Mouse (Mus musculus): ENCODE results near the gene Rere.
"Not testable (repeated sequence)": the region's sequence is repeated elsewhere in the genome, so short reads cannot be mapped to it uniquely, and the experiment has no call there.

Gene Rere

GRCm38 (mm10) chr4:150487109-150487508 lies 205.7 kb downstream of the Rere start:
- no peak for ATAC-seq (ENCODE audit: insufficient number of reproducible peaks, low FRiP score, low TSS enrichment)

- ATAC-seq (ENCODE audit: insufficient number of reproducible peaks, low FRiP score, low TSS enrichment), result peak; percentile 88
These were observed 206.8 kb downstream of the Rere start for GRCm38 (mm10) chr4:150488096-150488748.

GRCm38 (mm10) chr4:150488767-150489166 lies 207.3 kb downstream of the Rere start:
- no peak for ATAC-seq (ENCODE audit: insufficient number of reproducible peaks, low FRiP score, low TSS enrichment)

GRCm38 (mm10) chr4:150490050-150490449 lies 208.6 kb downstream of the Rere start:
- no peak for ATAC-seq (ENCODE audit: insufficient number of reproducible peaks, low FRiP score, low TSS enrichment)

GRCm38 (mm10) chr4:150491710-150492109 lies 210.3 kb downstream of the Rere start:
- no peak for ATAC-seq (ENCODE audit: insufficient number of reproducible peaks, low FRiP score, low TSS enrichment)

GRCm38 (mm10) chr4:150493258-150493937 lies 212.0 kb downstream of the Rere start:
- no peak for ATAC-seq (ENCODE audit: insufficient number of reproducible peaks, low FRiP score, low TSS enrichment)

- not testable (repeated sequence) for ATAC-seq (ENCODE audit: insufficient number of reproducible peaks, low FRiP score, low TSS enrichment)
These were observed 212.5 kb downstream of the Rere start for GRCm38 (mm10) chr4:150493938-150494330.

- no peak for ATAC-seq (ENCODE audit: insufficient number of reproducible peaks, low FRiP score, low TSS enrichment)
These were observed 214.1 kb downstream of the Rere start for GRCm38 (mm10) chr4:150495568-150495967.

GRCm38 (mm10) chr4:150504304-150505021 lies 223.0 kb downstream of the Rere start:
- no peak for ATAC-seq (ENCODE audit: insufficient number of reproducible peaks, low FRiP score, low TSS enrichment)

GRCm38 (mm10) chr4:150509026-150509712 lies 227.7 kb downstream of the Rere start:
- ATAC-seq (ENCODE audit: insufficient number of reproducible peaks, low FRiP score, low TSS enrichment), result no peak

GRCm38 (mm10) chr4:150510036-150510435 lies 228.6 kb downstream of the Rere start:
- ATAC-seq (ENCODE audit: insufficient number of reproducible peaks, low FRiP score, low TSS enrichment), result no peak

GRCm38 (mm10) chr4:150513387-150513786 lies 231.9 kb downstream of the Rere start:
- not testable (repeated sequence) for ATAC-seq (ENCODE audit: insufficient number of reproducible peaks, low FRiP score, low TSS enrichment)

- no peak for ATAC-seq (ENCODE audit: insufficient number of reproducible peaks, low FRiP score, low TSS enrichment)
These were observed 234.8 kb downstream of the Rere start for GRCm38 (mm10) chr4:150516201-150516600.

- no peak for ATAC-seq (ENCODE audit: insufficient number of reproducible peaks, low FRiP score, low TSS enrichment)
These were observed 235.9 kb downstream of the Rere start for GRCm38 (mm10) chr4:150517381-150517780.

GRCm38 (mm10) chr4:150518826-150519225 lies 237.4 kb downstream of the Rere start:
- ATAC-seq (ENCODE audit: insufficient number of reproducible peaks, low FRiP score, low TSS enrichment), result no peak

- ATAC-seq (ENCODE audit: insufficient number of reproducible peaks, low FRiP score, low TSS enrichment), result no peak
These were observed 238.6 kb downstream of the Rere start for GRCm38 (mm10) chr4:150520069-150520468.

- ATAC-seq (ENCODE audit: insufficient number of reproducible peaks, low FRiP score, low TSS enrichment), result no peak
These were observed 241.0 kb downstream of the Rere start for GRCm38 (mm10) chr4:150522425-150522824.

GRCm38 (mm10) chr4:150523351-150523750 lies 241.9 kb downstream of the Rere start:
- ATAC-seq (ENCODE audit: insufficient number of reproducible peaks, low FRiP score, low TSS enrichment), result no peak

GRCm38 (mm10) chr4:150526269-150526668 lies 244.8 kb downstream of the Rere start:
- ATAC-seq (ENCODE audit: insufficient number of reproducible peaks, low FRiP score, low TSS enrichment), result no peak

GRCm38 (mm10) chr4:150528426-150528825 lies 247.0 kb downstream of the Rere start:
- no peak for ATAC-seq (ENCODE audit: insufficient number of reproducible peaks, low FRiP score, low TSS enrichment)

GRCm38 (mm10) chr4:150528846-150529245 lies 247.4 kb downstream of the Rere start:
- no peak for ATAC-seq (ENCODE audit: insufficient number of reproducible peaks, low FRiP score, low TSS enrichment)
